Mouse (Mus musculus) stomach, postnatal 0 days (tissue): Measurements from ENCODE around the gene Cmah.
A peak's percentile ranks its signal among the peaks of the same experiment; 100 is the strongest.

Experiments
- CTCF ChIP-seq: IDR thresholded peaks from 2 replicates; pipeline ENCODE4 v1.5.1; 2016; ENCODE audit warnings: antibody characterized with exemption, low read depth, mild to moderate bottlenecking, moderate library complexity
- EP300 ChIP-seq: optimal IDR thresholded peaks from 2 replicates; pipeline ENCODE3; 2016; ENCODE audit warnings: antibody characterized with exemption

GRCm38 (mm10) chr13:24316563-24316962, 10.6 kb upstream of the Cmah start:
- TF ChIP-seq CTCF (peak; percentile 30), EP300 (no peak)
